Mouse (Mus musculus) midbrain, postnatal 0 days (tissue): ENCODE results near the gene Slc26a11. TPM values are rescaled to one million over a fixed set of nuclear protein-coding genes. Genes with fewer than 3 reads are reported as not detected.
"Not testable (repeated sequence)": the region's sequence is repeated elsewhere in the genome, so short reads cannot be mapped to it uniquely, and the experiment has no call there.

Experiments used
- ATAC-seq: fragments of 200-750 bp; cut with Nextera tagmentation; 2 replicates; pipeline ENCODE4 v1.8.0; 2017; ENCODE audit warnings: moderate number of reproducible peaks, mild to moderate bottlenecking, moderate TSS enrichment, moderate library complexity; ENCODE audit not compliant: low FRiP score
- DNase-seq: peaks from one replicate; pipeline ENCODE4 v3.0.0-alpha.2; 2015; ENCODE audit warnings: low spot score
- H3K27ac ChIP-seq: fragments of 300-500 bp; sonication (generic); 2 replicates; pipeline ENCODE4 v1.5.1; 2014; ENCODE audit warnings: low read depth, mild to moderate bottlenecking, low read length, mixed read lengths
- H3K27me3 ChIP-seq: fragments of 300-500 bp; sonication (generic); 2 replicates; pipeline ENCODE4 v1.6.1; 2014; ENCODE audit warnings: low read length, control low read depth, mixed read lengths; ENCODE audit not compliant: insufficient read depth
- H3K36me3 ChIP-seq: fragments of 300-500 bp; sonication (generic); 2 replicates; pipeline ENCODE4 v1.6.1; 2014; ENCODE audit warnings: low read length, control low read depth, mixed read lengths; ENCODE audit not compliant: insufficient read depth
- H3K4me1 ChIP-seq: fragments of 300-500 bp; sonication (generic); 2 replicates; pipeline ENCODE4 v1.6.1; 2014; ENCODE audit warnings: mild to moderate bottlenecking, control low read depth, antibody characterized with exemption, low read length, mixed read lengths; ENCODE audit not compliant: insufficient read depth
- H3K4me2 ChIP-seq: fragments of 300-500 bp; sonication (generic); 2 replicates; pipeline ENCODE4 v1.6.1; 2014; ENCODE audit warnings: low read depth, mild to moderate bottlenecking, low read length, mixed read lengths; ENCODE audit not compliant: poor library complexity, severe bottlenecking
- H3K4me3 ChIP-seq: fragments of 300-500 bp; sonication (generic); 2 replicates; pipeline ENCODE4 v1.5.1; 2014; ENCODE audit warnings: low read depth, mild to moderate bottlenecking, low read length, moderate library complexity
- H3K9ac ChIP-seq: fragments of 300-500 bp; sonication (generic); replicated peaks from 2 replicates; pipeline ENCODE4 v1.6.1; 2014; ENCODE audit warnings: mild to moderate bottlenecking, low read length, moderate library complexity, mixed read lengths; ENCODE audit not compliant: poor library complexity, severe bottlenecking
- H3K9me3 ChIP-seq: fragments of 300-500 bp; sonication (generic); 2 replicates; pipeline ENCODE4 v1.6.1; 2016; ENCODE audit warnings: low read length, control low read depth
- CTCF ChIP-seq: IDR thresholded peaks from 2 replicates; pipeline ENCODE4 v1.5.1; 2016; ENCODE audit warnings: antibody characterized with exemption, mild to moderate bottlenecking
- WGBS: fragments of 180-500 bp; shearing (Covaris S2); extraction: QIAGEN DNeasy Blood & Tissue Kit; methylation state at CpG from one replicate; pipeline ENCODE4 v1.1.7; 2014; 5-methylcytosine and 5-hydroxymethylcytosine counted together
- polyA plus RNA-seq: library from polyadenylated mRNA; unstranded; fragments of >200 nt; fragmentation: Nextera tagmentation; extraction: Ambion mirVana; gene quantifications from 2 replicates; pipeline ENCODE4 v1.2.1, GENCODE M21; 2015
- total RNA-seq: library from RNA; depleted of rRNA; stranded (reverse); fragments of >200 nt; gene quantifications from 2 replicates; pipeline ENCODE4 v1.2.3, GENCODE M21; 2014

Slc26a11 gene
- total and polyA plus RNA-seq, 2 experiments from 2014 or later = 7.0 to 8.3 TPM

- H3K9me3 ChIP-seq = no peaks in the 10 kb centered on the region
- no peak for TF ChIP-seq CTCF
- 77% methylated on average over 4 of the region's 4 CpGs for WGBS
- peaks cover 17% of the 10 kb centered on the region for H3K27me3 ChIP-seq
- no peak overlapping the region for H3K4me2 ChIP-seq
- H3K36me3 ChIP-seq = peaks cover 5% of the 10 kb centered on the region; the same call in 1 of the 2 replicates
- ATAC-seq = no peak
- H3K9ac ChIP-seq = no peak overlapping the region
- no peak overlapping the region for H3K4me3 ChIP-seq
- DNase-seq = no peak
- H3K4me1 ChIP-seq = no peaks in the 10 kb centered on the region
- H3K27ac ChIP-seq = no peak overlapping the region
These were observed 29.5 kb downstream of the Slc26a11 start for GRCm38 (mm10) chr11:119384904-119385303.

GRCm38 (mm10) chr11:119386306-119386705 is 30.9 kb downstream of the Slc26a11 start:
- peaks cover 29% of the 10 kb centered on the region for H3K27me3 ChIP-seq
- no peak for TF ChIP-seq CTCF
- no peak overlapping the region for H3K4me3 ChIP-seq
- no peaks in the 10 kb centered on the region for H3K4me1 ChIP-seq
- DNase-seq (no peak), ATAC-seq (no peak)
- WGBS = 93% methylated on average over 5 of the region's 5 CpGs
- no peak overlapping the region for H3K27ac ChIP-seq
- no peak overlapping the region for H3K9ac ChIP-seq
- no peaks in the 10 kb centered on the region for H3K36me3 ChIP-seq
- no peaks in the 10 kb centered on the region for H3K9me3 ChIP-seq
- H3K4me2 ChIP-seq = no peak overlapping the region

- not testable (repeated sequence) for DNase-seq, H3K4me1 ChIP-seq, H3K27ac ChIP-seq, ATAC-seq, H3K4me2 ChIP-seq, H3K36me3 ChIP-seq, H3K9me3 ChIP-seq, H3K9ac ChIP-seq, H3K4me3 ChIP-seq
- 29% methylated on average over 3 of the region's 3 CpGs for WGBS
- peaks cover 38% of the 10 kb centered on the region for H3K27me3 ChIP-seq
These were observed 31.9 kb downstream of the Slc26a11 start for GRCm38 (mm10) chr11:119387273-119387672.

- no peaks in the 10 kb centered on the region for H3K36me3 ChIP-seq
- peak overlapping the region; percentile 50; the same call in 1 of the 2 replicates for H3K9ac ChIP-seq
- H3K27me3 ChIP-seq = peaks cover 56% of the 10 kb centered on the region
- WGBS = 2% methylated on average over 32 of the region's 35 CpGs
- DNase-seq = peak; percentile 75
- peak overlapping the region; percentile 95 for H3K4me2 ChIP-seq
- H3K4me3 ChIP-seq = peak overlapping the region; percentile 50
- peak; percentile 56; the same call in 1 of the 2 replicates for ATAC-seq
- peaks cover 4% of the 10 kb centered on the region; the same call in 1 of the 2 replicates for H3K4me1 ChIP-seq
- H3K9me3 ChIP-seq = no peaks in the 10 kb centered on the region
- H3K27ac ChIP-seq = peak overlapping the region; percentile 51
- TF ChIP-seq CTCF = peak; percentile 62
These were observed 34.5 kb downstream of the Slc26a11 start for GRCm38 (mm10) chr11:119389851-119390270.

- peak; percentile 56 for ATAC-seq
These were observed 35.2 kb downstream of the Slc26a11 start for GRCm38 (mm10) chr11:119390271-119391231.

More at GRCm38 (mm10) chr11:119390271-119391231, 35.2 kb downstream of the Slc26a11 start:
- Histone ChIP-seq H3K27ac (peak overlapping the region; percentile 51), H3K27me3 (peaks cover 60% of the 10 kb centered on the region), H3K4me1 (peaks cover 4% of the 10 kb centered on the region; the same call in 1 of the 2 replicates), H3K4me3 (peak overlapping the region; percentile 50), H3K36me3 (no peaks in the 10 kb centered on the region), H3K9me3 (no peaks in the 10 kb centered on the region), H3K4me2 (peak overlapping the region; percentile 95), H3K9ac (peak overlapping the region; percentile 50; the same call in 1 of the 2 replicates)
- no peak for TF ChIP-seq CTCF
- peak; percentile 19 for DNase-seq
- 3% methylated on average over 53 of the region's 53 CpGs for WGBS
